Mouse (Mus musculus): ENCODE measurements around the gene Tiprl. TPM values are rescaled to one million over a fixed set of nuclear protein-coding genes. Genes with fewer than 3 reads are reported as not detected.

Tiprl gene
- 125 and 134 TPM in 2 replicates for polyA plus RNA-seq (2015; fragmentation: Nextera tagmentation; extraction: Ambion mirVana)

GRCm38 (mm10) chr1:165236321-165237298, at the start of gene Tiprl:
Gene Tiprl (minus strand): TSS chr1:165236996.
- Histone ChIP-seq H3K27ac (replicated peaks) (peak within 1 kb of the TSS; percentile 93), H3K36me3 (no peaks in the 10 kb centered on the region), H3K27me3 (no peaks in the 10 kb centered on the region), H3K4me3 (peak within 1 kb of the TSS; percentile 85), H3K4me2 (peak within 1 kb of the TSS; percentile 73), H3K9ac (peak within 1 kb of the TSS; percentile 83), H3K9me3 (no peaks in the 10 kb centered on the region), H3K4me1 (replicated peaks) (peaks cover 25% of the 10 kb centered on the region)
- peak; percentile 100 for ATAC-seq (ENCODE audit: low FRiP score, low read depth)
- under 1% methylated on average over 76 of the region's 76 CpGs for WGBS

GRCm38 (mm10) chr1:165284096-165284495, 47.3 kb upstream of the Tiprl start:
- peak overlapping the region; percentile 89; the same call in 1 of the 2 replicates for H3K4me3 ChIP-seq
- peak overlapping the region; percentile 66 for H3K4me2 ChIP-seq
- ATAC-seq (ENCODE audit: low FRiP score, low read depth), result no peak
- 59% methylated on average over 7 of the region's 7 CpGs for WGBS
- H3K27ac ChIP-seq (replicated peaks), result no peak overlapping the region
- no peaks in the 10 kb centered on the region for H3K9me3 ChIP-seq
- no peaks in the 10 kb centered on the region for H3K27me3 ChIP-seq
- H3K36me3 ChIP-seq, result no peaks in the 10 kb centered on the region
- H3K9ac ChIP-seq, result no peak overlapping the region
- H3K4me1 ChIP-seq (replicated peaks), result peaks cover 38% of the 10 kb centered on the region

DNA sequence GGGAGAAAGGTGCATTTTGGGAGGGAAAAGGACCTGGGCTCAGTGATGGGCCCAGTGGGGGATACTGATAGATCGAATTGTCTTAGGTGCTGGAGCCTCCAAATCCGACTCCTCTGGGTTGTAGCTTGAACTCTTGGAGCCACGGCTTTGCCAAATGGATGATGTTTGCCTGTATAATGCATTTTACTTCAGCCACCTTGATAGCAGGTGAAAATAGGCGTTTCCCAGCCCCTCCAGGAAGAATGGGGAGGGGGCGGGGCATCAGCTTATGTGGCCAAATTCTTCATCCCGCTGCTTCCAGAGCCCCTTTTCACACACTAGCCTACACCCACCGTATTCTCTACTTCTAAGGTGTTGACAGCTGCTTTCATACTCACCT, 46.2 kb upstream of the Tiprl start:
- peak overlapping the region; percentile 89 for H3K4me3 ChIP-seq
- peak overlapping the region; percentile 66 for H3K4me2 ChIP-seq
- 11% methylated on average over 7 of the region's 7 CpGs for WGBS
- H3K36me3 ChIP-seq, result no peaks in the 10 kb centered on the region
- H3K27me3 ChIP-seq, result no peaks in the 10 kb centered on the region
- peaks cover 38% of the 10 kb centered on the region for H3K4me1 ChIP-seq (replicated peaks)
- H3K9me3 ChIP-seq, result no peaks in the 10 kb centered on the region
- H3K27ac ChIP-seq (replicated peaks), result peak overlapping the region; percentile 89; the same call in 1 of the 2 replicates
- ATAC-seq (ENCODE audit: low FRiP score, low read depth), result no peak
- H3K9ac ChIP-seq, result peak overlapping the region; percentile 85

- Histone ChIP-seq H3K9me3 (no peaks in the 10 kb centered on the region), H3K36me3 (no peaks in the 10 kb centered on the region), H3K9ac (peak overlapping the region; percentile 85), H3K4me1 (replicated peaks) (peaks cover 38% of the 10 kb centered on the region), H3K4me3 (peak overlapping the region; percentile 89), H3K4me2 (peak overlapping the region; percentile 66), H3K27me3 (no peaks in the 10 kb centered on the region), H3K27ac (replicated peaks) (peak overlapping the region; percentile 89)
- under 1% methylated on average over 35 of the region's 35 CpGs for WGBS
- peak; percentile 64 for ATAC-seq (ENCODE audit: low FRiP score, low read depth)
Observed at GRCm38 (mm10) chr1:165282222-165282966, 45.6 kb upstream of the Tiprl start.

DNA sequence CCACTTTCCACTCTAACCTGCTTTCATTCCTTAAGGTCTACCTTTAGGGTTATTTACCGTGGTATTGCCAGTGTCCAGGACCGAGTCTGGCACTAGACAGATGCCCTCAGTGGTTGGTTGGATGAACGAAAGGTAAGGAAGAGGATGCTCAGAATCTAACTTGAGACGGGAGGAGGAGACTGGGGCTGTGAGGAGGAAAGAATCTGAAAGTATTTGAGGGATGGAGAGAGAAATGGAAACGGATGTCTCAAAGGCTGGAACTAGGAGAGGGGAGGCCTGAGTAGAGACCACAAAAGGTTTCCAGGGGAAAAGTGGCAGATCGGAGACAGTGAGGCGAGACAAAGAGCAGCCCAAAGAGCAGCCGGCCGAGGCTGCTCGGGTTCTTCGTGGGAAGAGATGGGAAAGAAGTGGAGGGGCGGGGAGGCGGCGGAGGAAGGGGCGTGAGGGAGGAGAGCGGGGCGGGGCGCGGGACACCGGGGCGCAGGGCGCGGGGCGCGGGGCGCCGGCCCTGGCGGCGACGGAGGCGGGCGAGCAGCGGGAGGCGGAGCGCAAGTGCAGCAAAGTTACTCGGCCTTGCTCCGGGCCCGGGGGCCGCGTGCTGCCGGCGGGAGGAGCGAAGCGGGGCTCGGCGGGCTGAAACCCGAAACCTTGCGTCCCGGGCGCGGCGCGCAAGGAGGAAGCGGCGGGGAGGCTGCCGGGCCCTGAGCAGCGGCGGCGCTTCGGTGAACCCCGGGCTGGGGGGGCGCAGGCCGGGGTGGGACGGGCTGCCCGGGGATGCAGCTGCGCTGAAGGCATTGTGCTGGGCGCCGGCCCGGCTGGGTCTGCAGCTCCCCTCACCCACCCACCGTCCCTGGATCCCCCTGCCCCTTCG, 44.8 kb upstream of the Tiprl start:
- Histone ChIP-seq H3K4me2 (peak overlapping the region; percentile 66), H3K4me1 (replicated peaks) (peaks cover 38% of the 10 kb centered on the region), H3K27me3 (no peaks in the 10 kb centered on the region), H3K9me3 (no peaks in the 10 kb centered on the region), H3K36me3 (no peaks in the 10 kb centered on the region), H3K9ac (peak overlapping the region; percentile 85), H3K27ac (replicated peaks) (peak overlapping the region; percentile 89), H3K4me3 (peak overlapping the region; percentile 89)
- WGBS, result under 1% methylated on average over 48 of the region's 71 CpGs
- ATAC-seq (ENCODE audit: low FRiP score, low read depth), result peak; percentile 86

DNA sequence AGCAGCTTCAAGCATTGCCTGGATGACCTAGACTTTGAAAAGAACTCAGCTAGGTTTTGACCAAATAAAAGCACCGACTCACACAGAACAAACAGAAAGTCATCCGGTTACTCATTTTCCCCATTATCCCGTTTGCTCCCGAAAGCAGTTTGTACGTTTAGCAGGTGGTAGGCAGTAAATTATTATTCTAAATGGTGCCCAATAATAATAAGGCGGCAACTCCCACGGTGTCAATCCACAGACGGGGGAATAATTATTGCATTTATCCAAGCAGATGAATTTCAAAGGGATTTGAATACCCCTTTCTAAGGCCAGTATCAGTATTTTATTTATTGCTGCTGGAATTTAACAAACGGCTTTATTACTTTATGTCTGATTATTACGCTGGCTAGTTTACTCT, 43.9 kb upstream of the Tiprl start:
- peaks cover 34% of the 10 kb centered on the region for H3K4me1 ChIP-seq (replicated peaks)
- peak overlapping the region; percentile 89 for H3K4me3 ChIP-seq
- ATAC-seq (ENCODE audit: low FRiP score, low read depth), result no peak
- no peaks in the 10 kb centered on the region for H3K9me3 ChIP-seq
- H3K27me3 ChIP-seq, result no peaks in the 10 kb centered on the region
- H3K9ac ChIP-seq, result peak overlapping the region; percentile 85
- H3K27ac ChIP-seq (replicated peaks), result peak overlapping the region; percentile 89
- H3K4me2 ChIP-seq, result peak overlapping the region; percentile 66
- H3K36me3 ChIP-seq, result no peaks in the 10 kb centered on the region
- WGBS, result 28% methylated on average over 10 of the region's 10 CpGs

- Histone ChIP-seq H3K27ac (replicated peaks) (no peak overlapping the region), H3K9ac (no peak overlapping the region), H3K4me2 (no peak overlapping the region), H3K27me3 (no peaks in the 10 kb centered on the region), H3K4me1 (replicated peaks) (peaks cover under 1% of the 10 kb centered on the region), H3K36me3 (no peaks in the 10 kb centered on the region), H3K9me3 (no peaks in the 10 kb centered on the region), H3K4me3 (no peak overlapping the region)
- 87% methylated on average over 6 of the region's 6 CpGs for WGBS
- no peak for ATAC-seq (ENCODE audit: low FRiP score, low read depth)
Observed at GRCm38 (mm10) chr1:165274946-165275345, 38.1 kb upstream of the Tiprl start.

DNA sequence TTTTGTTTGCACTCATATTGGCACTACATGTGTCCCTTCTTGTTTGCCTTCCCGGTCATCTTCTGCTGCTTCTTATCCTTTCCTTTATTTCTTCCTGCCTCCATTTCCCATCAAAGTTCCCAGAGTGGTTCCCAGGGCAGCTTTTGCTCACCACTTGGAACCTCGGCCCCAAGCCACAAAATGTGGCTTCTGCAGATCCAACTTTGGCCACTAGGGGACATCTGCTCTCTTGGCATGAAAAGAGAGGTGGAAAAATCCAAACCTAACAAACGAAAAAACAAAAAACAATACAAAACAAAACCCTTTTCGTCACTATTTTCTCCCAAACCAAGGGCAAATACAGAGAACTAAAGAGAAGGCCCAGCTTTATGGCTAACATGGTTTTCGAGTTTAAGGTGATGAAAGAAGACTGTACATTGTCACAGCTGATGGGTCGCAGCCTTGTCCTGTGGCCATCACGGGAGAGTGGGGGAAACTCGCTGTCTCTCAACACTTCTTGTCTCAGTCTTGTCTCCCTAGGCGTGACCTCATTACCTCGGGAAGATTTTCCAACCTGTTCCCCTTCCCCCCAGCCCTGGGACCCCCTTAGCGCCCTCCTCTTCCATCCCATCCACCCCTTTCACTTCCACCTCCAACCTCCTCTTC, 15.4 kb upstream of the Tiprl start:
- no peak for ATAC-seq (ENCODE audit: low FRiP score, low read depth)
- Histone ChIP-seq H3K27me3 (no peaks in the 10 kb centered on the region), H3K36me3 (no peaks in the 10 kb centered on the region), H3K4me2 (no peak overlapping the region), H3K4me3 (no peak overlapping the region), H3K9me3 (no peaks in the 10 kb centered on the region), H3K27ac (replicated peaks) (no peak overlapping the region), H3K4me1 (replicated peaks) (no peaks in the 10 kb centered on the region), H3K9ac (no peak overlapping the region)
- 52% methylated on average over 11 of the region's 11 CpGs for WGBS

- H3K4me3 ChIP-seq, result no peak overlapping the region
- H3K4me2 ChIP-seq, result no peak overlapping the region
- no peaks in the 10 kb centered on the region for H3K9me3 ChIP-seq
- no peak overlapping the region for H3K27ac ChIP-seq (replicated peaks)
- H3K9ac ChIP-seq, result no peak overlapping the region
- H3K4me1 ChIP-seq (replicated peaks), result no peaks in the 10 kb centered on the region
- 90% methylated on average over 2 of the region's 2 CpGs for WGBS
- H3K36me3 ChIP-seq, result no peaks in the 10 kb centered on the region
- H3K27me3 ChIP-seq, result no peaks in the 10 kb centered on the region
- no peak for ATAC-seq (ENCODE audit: low FRiP score, low read depth)
Observed at GRCm38 (mm10) chr1:165250546-165250945, 13.8 kb upstream of the Tiprl start.

- 69% methylated on average over 4 of the region's 4 CpGs for WGBS
- no peak for ATAC-seq (ENCODE audit: low FRiP score, low read depth)
- Histone ChIP-seq H3K4me2 (no peak overlapping the region), H3K27ac (replicated peaks) (no peak overlapping the region), H3K4me3 (no peak overlapping the region), H3K36me3 (no peaks in the 10 kb centered on the region), H3K9me3 (no peaks in the 10 kb centered on the region), H3K27me3 (no peaks in the 10 kb centered on the region), H3K9ac (no peak overlapping the region), H3K4me1 (replicated peaks) (no peaks in the 10 kb centered on the region)
Observed at GRCm38 (mm10) chr1:165248842-165249241, 12.0 kb upstream of the Tiprl start.

DNA sequence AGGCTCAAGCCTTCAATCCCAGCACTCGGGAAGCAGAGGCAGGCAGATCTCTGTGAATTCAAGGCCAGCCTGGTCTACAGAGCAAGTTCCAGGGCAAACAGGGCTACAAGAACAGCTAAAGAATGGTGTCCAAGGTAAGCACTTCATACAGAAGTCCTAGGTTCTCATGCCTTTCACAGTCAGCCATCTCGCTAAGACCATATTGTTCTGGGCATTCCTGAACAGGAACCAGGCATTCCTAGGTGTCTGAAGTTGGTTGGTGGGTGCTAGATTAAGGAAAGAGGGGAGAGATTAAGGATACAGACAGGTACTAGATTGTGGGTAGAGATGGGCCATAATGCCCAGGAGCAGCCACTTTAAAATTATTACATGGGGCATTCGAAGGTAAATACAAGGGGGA, 11.0 kb upstream of the Tiprl start:
- H3K4me3 ChIP-seq, result no peak overlapping the region
- H3K4me2 ChIP-seq, result no peak overlapping the region
- no peaks in the 10 kb centered on the region for H3K36me3 ChIP-seq
- no peak for ATAC-seq (ENCODE audit: low FRiP score, low read depth)
- no peak overlapping the region for H3K9ac ChIP-seq
- H3K27ac ChIP-seq (replicated peaks), result no peak overlapping the region
- 83% methylated on average over 3 of the region's 3 CpGs for WGBS
- H3K4me1 ChIP-seq (replicated peaks), result no peaks in the 10 kb centered on the region
- no peaks in the 10 kb centered on the region for H3K27me3 ChIP-seq
- no peaks in the 10 kb centered on the region for H3K9me3 ChIP-seq
